Mouse (Mus musculus) retina, postnatal 7 days (tissue): ENCODE measurements around the gene Efcab7.

ENCODE experiments used
- DNase-seq: peaks from one replicate; pipeline ENCODE4 v3.0.0-alpha.2; 2012; ENCODE audit warnings: low read depth, low spot score

Gene Efcab7

GRCm38 (mm10) chr4:99829094-99830073, at the start of gene Efcab7:
Gene Efcab7, plus strand, starts transcription at chr4:99829198.
- DNase-seq = peak; percentile 77

GRCm38 (mm10) chr4:99792365-99792764, 36.6 kb upstream of the Efcab7 start:
- DNase-seq = no peak

DNA sequence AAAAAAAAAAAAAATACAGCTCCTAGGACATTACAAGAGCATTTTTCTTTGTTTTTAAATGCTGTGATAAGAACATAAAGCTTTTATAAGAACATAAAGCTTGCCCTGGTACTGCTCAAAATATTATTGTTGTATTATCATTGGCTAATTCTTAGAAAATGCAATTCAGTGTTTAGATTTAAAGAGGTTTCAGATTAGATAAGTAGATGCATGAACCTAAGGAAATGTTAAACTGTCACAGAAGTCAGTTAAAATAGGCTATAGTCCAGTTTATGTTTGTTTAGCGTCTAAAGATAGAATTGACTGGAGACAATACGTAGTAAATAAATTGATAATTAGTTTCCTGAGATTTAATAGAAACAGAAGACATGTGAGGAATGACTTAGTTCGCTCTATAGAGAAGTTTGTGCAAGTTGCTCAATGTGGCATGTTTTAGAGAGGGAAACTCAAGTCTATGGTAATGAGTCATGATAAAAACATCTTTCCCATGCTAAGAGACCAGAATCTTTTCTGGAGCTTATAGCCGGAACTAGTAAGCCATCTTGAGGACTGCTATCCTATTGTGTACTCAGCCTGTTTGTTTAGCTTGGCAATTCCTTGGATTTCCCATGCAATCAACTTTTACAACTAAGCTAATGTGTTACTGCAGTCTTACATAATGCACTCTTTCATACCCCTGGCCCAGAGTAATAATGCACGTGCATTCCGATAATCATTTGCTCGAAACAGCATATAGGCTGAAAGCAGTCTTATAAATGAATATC, 12.1 kb upstream of the Efcab7 start:
- DNase-seq = no peak

GRCm38 (mm10) chr4:99828337-99828736, 661 bp upstream of the Efcab7 start:
- no peak for DNase-seq

- no peak for DNase-seq
Observed at GRCm38 (mm10) chr4:99828739-99829093, 282 bp upstream of the Efcab7 start.

- DNase-seq = no peak
Observed at GRCm38 (mm10) chr4:99881882-99882281, 52.9 kb downstream of the Efcab7 start.

- no peak for DNase-seq
Observed at GRCm38 (mm10) chr4:99882405-99882804, 53.4 kb downstream of the Efcab7 start.

- no peak for DNase-seq
Observed at GRCm38 (mm10) chr4:99913894-99914451, 85.0 kb downstream of the Efcab7 start.

GRCm38 (mm10) chr4:99926380-99926779, 97.4 kb downstream of the Efcab7 start:
- DNase-seq = no peak

DNA sequence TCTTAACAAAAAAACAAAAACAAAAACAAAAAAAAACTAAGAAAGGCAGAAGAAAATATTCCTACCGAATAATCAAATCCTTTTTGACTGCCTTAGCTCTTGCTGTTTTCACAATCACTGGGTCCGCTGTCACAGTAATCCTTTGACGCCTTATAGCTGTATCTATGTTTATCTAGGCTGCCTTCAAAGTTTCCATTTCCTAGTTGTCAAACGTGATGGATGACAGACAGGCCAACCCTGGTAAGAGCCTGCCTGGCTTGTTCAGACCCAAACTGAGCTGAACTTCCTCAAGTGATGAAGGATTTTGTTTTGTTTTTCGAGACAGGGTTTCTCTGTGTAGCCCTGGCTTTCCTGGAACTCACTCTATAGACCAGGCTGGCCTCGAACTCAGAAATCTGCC, 99.5 kb downstream of the Efcab7 start:
- DNase-seq = no peak

DNA sequence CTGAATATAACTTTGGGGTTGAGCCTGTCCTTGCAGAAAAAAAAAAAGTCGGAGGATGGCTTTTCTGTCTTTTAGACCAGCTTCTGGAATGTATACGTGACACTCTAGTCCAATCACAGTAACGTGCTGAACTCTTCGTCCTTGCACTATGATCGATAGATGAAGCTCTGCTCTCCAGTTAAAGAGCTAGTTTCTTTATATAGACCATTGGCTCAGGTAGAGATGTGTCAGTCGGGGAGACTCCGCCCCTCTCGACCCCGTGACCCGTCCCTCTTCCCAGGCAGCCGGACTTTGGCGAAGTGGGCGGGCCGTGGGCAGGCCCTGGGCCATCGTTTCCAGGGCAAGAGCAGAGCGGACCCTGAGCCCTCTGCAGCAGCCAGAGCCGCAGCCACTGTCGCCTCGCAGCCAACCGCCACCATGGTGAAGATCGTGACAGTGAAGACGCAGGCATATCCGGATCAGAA, 100.2 kb downstream of the Efcab7 start, which contains the start of gene Pgm1:
TSS of gene Pgm1 (plus strand) at position 266 of the 464 bp plus-strand sequence.
- DNase-seq = peak; percentile 42

GRCm38 (mm10) chr4:99929613-99930517, 100.9 kb downstream of the Efcab7 start, which contains the start of gene Itgb3bp:
Gene Itgb3bp, minus strand, starts transcription at chr4:99929813.
- DNase-seq = peak; percentile 54

DNA sequence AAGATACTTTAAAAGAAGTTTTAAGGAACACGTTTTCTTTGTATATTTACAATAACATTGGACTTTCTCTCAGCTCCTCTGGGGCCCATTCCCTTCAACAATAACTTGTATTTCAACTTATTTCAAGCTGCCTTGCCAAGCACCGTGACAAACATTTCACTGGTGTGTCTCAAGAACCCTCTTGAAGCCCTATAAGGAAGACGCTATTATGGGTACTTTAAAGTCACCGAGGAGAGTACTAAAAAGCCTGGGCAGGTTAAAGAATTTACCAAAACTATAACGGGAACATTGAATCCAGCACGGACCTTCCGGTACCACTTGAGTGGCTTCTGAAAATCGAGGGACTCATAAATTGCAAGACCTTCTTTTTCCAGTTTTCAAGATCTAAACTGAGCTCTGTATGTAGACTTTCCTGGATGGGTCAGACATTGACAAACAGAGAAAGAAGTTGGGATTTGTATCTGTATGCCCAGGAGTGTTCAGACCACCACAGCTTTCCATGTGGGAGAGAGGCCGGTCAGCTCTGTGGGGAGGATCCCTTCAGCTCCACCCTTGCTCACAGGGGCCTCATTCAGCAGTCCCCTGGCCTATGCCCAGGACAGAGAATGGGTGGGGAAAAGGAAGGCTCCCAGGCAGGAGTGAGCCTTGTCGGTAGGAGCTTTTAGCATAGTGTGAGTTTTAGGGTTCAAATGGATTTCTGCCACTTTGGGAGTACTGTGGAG, 101.7 kb downstream of the Efcab7 start:
- no peak for DNase-seq

DNA sequence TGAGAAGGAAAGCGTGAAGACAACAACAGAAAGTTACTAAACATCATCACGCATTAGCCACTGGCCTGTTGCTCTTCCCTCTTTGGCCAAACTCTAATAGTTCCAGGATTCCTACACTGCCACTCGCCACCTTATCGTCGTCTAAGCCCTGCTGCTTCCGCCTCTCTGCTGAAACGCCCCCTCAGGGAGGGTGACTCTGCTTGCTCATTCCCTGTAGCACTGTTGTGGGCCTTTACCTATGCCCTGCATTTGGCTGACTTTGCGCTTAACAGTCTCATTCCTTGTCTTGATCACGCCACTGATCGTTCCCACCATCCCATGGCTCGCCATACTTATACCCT, 102.2 kb downstream of the Efcab7 start:
- DNase-seq = no peak

DNA sequence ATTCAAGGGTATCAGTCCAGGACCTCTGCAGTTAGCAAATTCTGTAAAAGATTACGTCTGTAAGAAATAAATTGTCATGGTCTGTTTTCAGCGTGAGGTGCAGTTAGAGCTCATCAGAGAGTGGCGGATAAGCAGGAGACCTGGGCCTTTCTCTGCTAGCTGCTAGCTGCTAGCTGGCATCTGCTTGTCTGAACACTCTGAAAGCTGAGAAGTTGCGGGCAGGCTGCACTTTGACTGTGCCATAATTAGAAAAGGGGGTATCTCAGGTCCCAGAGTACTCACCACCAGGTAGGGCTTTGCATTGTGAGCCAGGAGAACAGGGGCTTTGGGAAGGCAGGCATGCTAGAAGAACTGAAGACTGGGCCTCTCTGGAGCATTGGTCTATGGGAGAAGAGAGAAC, 102.8 kb downstream of the Efcab7 start:
- DNase-seq = no peak

DNA sequence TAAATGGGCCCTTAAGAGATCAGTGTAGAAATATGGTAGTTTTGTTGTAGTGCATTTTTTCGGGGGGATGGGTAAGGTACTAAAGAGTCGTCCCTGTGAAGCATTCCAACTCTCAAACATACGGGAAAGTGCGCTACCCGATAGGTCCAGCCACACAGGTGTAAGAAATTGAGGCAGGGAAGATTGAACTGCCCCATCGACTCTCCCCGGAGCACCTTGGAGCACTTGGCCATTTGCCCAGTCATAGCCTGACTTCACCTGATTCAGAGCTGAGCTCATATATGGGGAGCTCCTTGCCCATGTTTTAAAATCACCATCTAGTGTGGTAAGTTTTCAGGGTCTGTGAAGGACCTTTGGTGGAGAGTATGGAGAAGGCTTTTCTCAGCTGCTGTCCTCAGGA, 105.9 kb downstream of the Efcab7 start:
- no peak for DNase-seq

DNA sequence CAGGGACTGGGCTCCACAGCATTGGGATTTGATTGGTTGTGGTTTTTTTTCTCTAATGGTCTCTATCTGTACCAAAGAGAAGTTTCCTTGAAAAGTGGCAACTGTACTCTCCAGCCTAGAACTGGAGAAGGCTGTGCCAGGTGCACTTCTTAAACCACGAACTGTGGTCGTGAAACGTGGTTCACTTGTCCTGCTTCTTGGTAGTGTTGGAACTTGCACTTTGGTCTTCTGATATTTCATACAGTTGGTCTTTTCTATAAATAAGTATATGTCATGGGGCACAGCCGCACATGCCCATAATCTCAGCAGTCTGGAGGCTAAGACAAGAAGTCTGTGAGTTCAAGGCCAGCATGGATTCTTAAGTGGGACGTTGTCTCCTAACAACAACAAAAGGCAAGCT, 107.3 kb downstream of the Efcab7 start:
- no peak for DNase-seq

DNA sequence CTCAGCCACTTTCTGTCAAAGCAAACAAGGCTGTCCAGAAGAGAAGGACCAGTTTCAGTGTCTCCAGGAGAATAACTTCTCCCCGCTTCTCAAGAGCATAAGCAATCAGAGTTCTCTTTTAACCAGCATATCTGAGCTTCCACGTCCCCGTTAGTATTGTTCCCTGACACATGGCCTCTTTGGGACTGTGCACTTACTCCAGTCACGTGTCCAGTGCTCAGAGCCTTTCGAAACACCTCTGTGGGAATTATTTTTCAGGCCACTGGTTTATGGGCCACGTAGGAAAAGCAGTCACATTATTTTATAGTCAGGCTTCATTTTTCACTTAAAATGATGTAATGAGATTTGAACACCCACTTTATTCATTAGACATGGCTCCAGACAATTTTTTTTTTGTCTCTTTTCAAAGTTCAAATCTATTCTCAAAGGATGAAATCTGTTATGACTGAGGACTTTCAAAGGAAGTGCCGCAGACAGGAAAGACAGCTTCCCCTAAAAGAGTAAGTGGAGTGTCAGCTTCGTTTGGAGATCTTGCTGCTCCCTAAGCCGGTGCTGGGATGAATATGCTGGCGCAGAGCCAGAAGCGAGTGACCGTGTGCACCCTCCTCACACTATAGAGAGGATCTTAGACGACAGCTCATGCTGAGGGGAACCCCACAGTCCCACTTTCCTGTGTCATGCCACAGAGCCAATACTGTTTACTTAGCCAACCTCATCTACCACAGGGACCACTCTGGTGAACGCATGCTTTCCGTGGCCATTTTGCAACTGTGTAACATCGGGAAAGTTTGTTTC, 110.9 kb downstream of the Efcab7 start:
- DNase-seq = no peak

- DNase-seq = no peak
Observed at GRCm38 (mm10) chr4:99941655-99942414, 112.8 kb downstream of the Efcab7 start.
